Mouse (Mus musculus) heart, embryonic 14.5 days (tissue): ENCODE measurements around the gene Nsmce1. TPM values are rescaled to one million over a fixed set of nuclear protein-coding genes. Genes with fewer than 3 reads are reported as not detected.

Source experiments
- ATAC-seq: fragments of 200-750 bp; cut with Nextera tagmentation; 2 replicates; pipeline ENCODE4 v1.8.0; 2017; ENCODE audit warnings: low read depth, moderate TSS enrichment; ENCODE audit not compliant: insufficient number of reproducible peaks, insufficient read depth, low FRiP score
- H3K27ac ChIP-seq, 2 experiments: fragments of 200-500 bp in 1 of 2; fragments of 300-500 bp in 1 of 2; sonication (generic) in 1 of 2; replicated peaks in 1 of 2; 2 replicates each; pipeline ENCODE4 v1.5.1; 2012 to 2014; ENCODE audit warnings: low read depth in 2 of 2, low read length in 2 of 2, control low read depth in 1 of 2, mild to moderate bottlenecking in 1 of 2, mixed read lengths in 1 of 2; ENCODE audit not compliant: control insufficient read depth in 1 of 2, insufficient read depth in 1 of 2
- H3K27me3 ChIP-seq: fragments of 300-500 bp; sonication (generic); 2 replicates; pipeline ENCODE4 v1.6.1; 2014; ENCODE audit warnings: mild to moderate bottlenecking, low read length, control low read depth; ENCODE audit not compliant: control insufficient read depth, insufficient read depth
- H3K36me3 ChIP-seq: fragments of 300-500 bp; sonication (generic); 2 replicates; pipeline ENCODE4 v1.6.1; 2014; ENCODE audit warnings: mild to moderate bottlenecking, control low read depth, low read length, mixed read lengths; ENCODE audit not compliant: control insufficient read depth, insufficient read depth
- H3K4me1 ChIP-seq, 2 experiments: fragments of 200-500 bp in 1 of 2; fragments of 300-500 bp in 1 of 2; sonication (generic) in 1 of 2; 2 replicates each; pipeline ENCODE4 v1.6.1; 2012 to 2014; ENCODE audit warnings: low read length in 2 of 2, control low read depth in 1 of 2, mixed read lengths in 1 of 2; ENCODE audit not compliant: control insufficient read depth in 2 of 2, insufficient read depth in 2 of 2
- H3K4me2 ChIP-seq: fragments of 300-500 bp; sonication (generic); 2 replicates; pipeline ENCODE4 v1.6.1; 2014; ENCODE audit warnings: mild to moderate bottlenecking, low read length
- H3K4me3 ChIP-seq, 2 experiments: fragments of 200-500 bp in 1 of 2; fragments of 300-500 bp in 1 of 2; sonication (generic) in 1 of 2; 2 replicates each; pipeline ENCODE4 v1.5.1; 2012 to 2014; ENCODE audit warnings: low read length in 2 of 2, mild to moderate bottlenecking in 2 of 2, control low read depth in 1 of 2, low read depth in 1 of 2, moderate library complexity in 1 of 2; ENCODE audit not compliant: control insufficient read depth in 1 of 2, insufficient read depth in 1 of 2
- H3K9ac ChIP-seq: fragments of 300-500 bp; sonication (generic); 2 replicates; pipeline ENCODE4 v1.6.1; 2014; ENCODE audit warnings: mild to moderate bottlenecking, low read length
- H3K9me3 ChIP-seq: fragments of 300-500 bp; sonication (generic); 2 replicates; pipeline ENCODE4 v1.6.1; 2016; ENCODE audit warnings: low read length, control low read depth; ENCODE audit not compliant: control insufficient read depth
- WGBS: fragments of 180-500 bp; shearing (Covaris S2); extraction: QIAGEN DNeasy Blood & Tissue Kit; methylation state at CpG from one replicate; pipeline ENCODE4 v1.1.7; 2014; 5-methylcytosine and 5-hydroxymethylcytosine counted together
- polyA plus RNA-seq: library from polyadenylated mRNA; unstranded; fragments of >200 nt; fragmentation: Nextera tagmentation; extraction: Ambion mirVana; gene quantifications from 2 replicates; pipeline ENCODE4 v1.2.1, GENCODE M21; 2014

Nsmce1 gene
- polyA plus RNA-seq, 1 experiment from 2014 or later, result 120 TPM

- Histone ChIP-seq H3K4me2 (no peak overlapping the region), H3K4me3 (no peak overlapping the region), H3K4me1 (no peaks in the 10 kb centered on the region), H3K9ac (no peak overlapping the region), H3K27me3 (no peaks in the 10 kb centered on the region), H3K36me3 (no peaks in the 10 kb centered on the region), H3K9me3 (no peaks in the 10 kb centered on the region), H3K27ac (no peak overlapping the region)
- ATAC-seq, result no peak
- 80% methylated on average over 6 of the region's 6 CpGs for WGBS
Observed at GRCm38 (mm10) chr7:125517470-125517869, 26.1 kb upstream of the Nsmce1 start.

- Histone ChIP-seq H3K4me1 (no peaks in the 10 kb centered on the region), H3K36me3 (no peaks in the 10 kb centered on the region), H3K4me2 (no peak overlapping the region), H3K4me3 (no peak overlapping the region), H3K27me3 (no peaks in the 10 kb centered on the region), H3K9ac (no peak overlapping the region), H3K9me3 (no peaks in the 10 kb centered on the region), H3K27ac (no peak overlapping the region)
- 68% methylated on average over 8 of the region's 8 CpGs for WGBS
- ATAC-seq, result no peak
Observed at GRCm38 (mm10) chr7:125516723-125517122, 25.3 kb upstream of the Nsmce1 start.

GRCm38 (mm10) chr7:125515081-125515853 lies 23.9 kb upstream of the Nsmce1 start:
- Histone ChIP-seq H3K27me3 (no peaks in the 10 kb centered on the region), H3K27ac (no peak overlapping the region), H3K9ac (no peak overlapping the region), H3K4me2 (no peak overlapping the region), H3K4me1 (no peaks in the 10 kb centered on the region), H3K9me3 (no peaks in the 10 kb centered on the region), H3K4me3 (no peak overlapping the region), H3K36me3 (no peaks in the 10 kb centered on the region)
- WGBS, result 58% methylated on average over 5 of the region's 5 CpGs
- no peak for ATAC-seq

DNA sequence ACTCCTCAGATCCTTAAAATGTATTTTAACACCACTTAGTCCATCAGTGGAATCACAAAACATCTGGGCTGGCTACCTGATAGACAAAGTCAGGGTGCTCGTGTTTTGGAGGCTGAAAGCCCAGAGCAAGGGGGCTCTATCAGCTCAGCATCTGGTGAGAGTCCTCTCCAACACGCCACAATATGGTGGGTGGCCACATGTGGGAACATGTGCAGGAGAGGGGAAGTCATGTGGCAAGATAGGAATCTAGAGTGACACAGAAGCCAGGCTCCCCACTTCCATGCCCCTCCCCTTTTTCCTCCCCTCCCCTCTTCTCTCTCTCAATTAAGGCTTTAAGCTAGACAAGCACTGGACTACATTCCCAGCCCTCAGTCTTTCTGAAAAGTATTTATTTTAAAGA lies 20.5 kb upstream of the Nsmce1 start:
- ATAC-seq, result no peak
- H3K4me2 ChIP-seq, result no peak overlapping the region
- no peaks in the 10 kb centered on the region for H3K9me3 ChIP-seq
- no peak overlapping the region for H3K9ac ChIP-seq
- H3K4me3 ChIP-seq, result no peak overlapping the region
- H3K36me3 ChIP-seq, result no peaks in the 10 kb centered on the region
- no peaks in the 10 kb centered on the region for H3K27me3 ChIP-seq
- 59% methylated on average over 2 of the region's 2 CpGs for WGBS
- no peaks in the 10 kb centered on the region for H3K4me1 ChIP-seq
- H3K27ac ChIP-seq, result no peak overlapping the region

- no peak for ATAC-seq
- Histone ChIP-seq H3K4me3 (no peak overlapping the region), H3K9ac (no peak overlapping the region), H3K27ac (no peak overlapping the region), H3K4me1 (no peaks in the 10 kb centered on the region), H3K27me3 (no peaks in the 10 kb centered on the region), H3K9me3 (no peaks in the 10 kb centered on the region), H3K36me3 (no peaks in the 10 kb centered on the region), H3K4me2 (no peak overlapping the region)
- 78% methylated on average over 5 of the region's 5 CpGs for WGBS
Observed at GRCm38 (mm10) chr7:125511432-125511831, 20.0 kb upstream of the Nsmce1 start.

GRCm38 (mm10) chr7:125507279-125507678 lies 15.9 kb upstream of the Nsmce1 start:
- H3K4me1 ChIP-seq, result no peaks in the 10 kb centered on the region
- no peaks in the 10 kb centered on the region for H3K27me3 ChIP-seq
- H3K4me3 ChIP-seq, result no peak overlapping the region
- no peak overlapping the region for H3K27ac ChIP-seq
- ATAC-seq, result no peak
- no peak overlapping the region for H3K4me2 ChIP-seq
- no peaks in the 10 kb centered on the region for H3K9me3 ChIP-seq
- no peaks in the 10 kb centered on the region for H3K36me3 ChIP-seq
- 77% methylated on average over 2 of the region's 2 CpGs for WGBS
- H3K9ac ChIP-seq, result no peak overlapping the region

- ATAC-seq, result no peak
- Histone ChIP-seq H3K9ac (no peak overlapping the region), H3K27me3 (no peaks in the 10 kb centered on the region), H3K4me1 (no peaks in the 10 kb centered on the region), H3K4me2 (no peak overlapping the region), H3K4me3 (no peak overlapping the region), H3K27ac (no peak overlapping the region), H3K36me3 (no peaks in the 10 kb centered on the region), H3K9me3 (no peaks in the 10 kb centered on the region)
- 76% methylated on average over 10 of the region's 10 CpGs for WGBS
Observed at GRCm38 (mm10) chr7:125505568-125505967, 14.2 kb upstream of the Nsmce1 start.

DNA sequence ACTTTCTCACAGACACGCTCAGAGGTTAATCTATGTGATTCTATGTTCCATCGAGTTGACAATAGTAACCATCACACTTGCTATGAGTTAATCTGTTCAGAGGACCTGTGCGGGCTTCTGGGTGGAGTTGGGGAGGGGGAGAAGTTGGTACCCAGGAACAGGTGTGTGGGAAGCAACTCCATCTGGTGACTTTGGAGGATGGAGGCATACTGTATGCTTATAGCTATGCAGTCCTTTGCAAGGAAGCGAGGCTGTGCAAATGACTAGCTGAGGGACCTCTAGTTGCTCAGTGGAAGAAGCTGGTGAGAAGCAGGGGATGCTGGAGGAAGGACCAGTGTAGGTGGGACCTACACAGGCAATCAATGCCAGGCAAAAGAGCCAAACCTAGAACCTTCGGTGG lies 13.2 kb upstream of the Nsmce1 start:
- Histone ChIP-seq H3K9me3 (no peaks in the 10 kb centered on the region), H3K27ac (no peak overlapping the region), H3K27me3 (no peaks in the 10 kb centered on the region), H3K4me1 (no peaks in the 10 kb centered on the region), H3K4me2 (no peak overlapping the region), H3K36me3 (no peaks in the 10 kb centered on the region), H3K9ac (no peak overlapping the region), H3K4me3 (no peak overlapping the region)
- ATAC-seq, result no peak
- WGBS, result 89% methylated on average over 5 of the region's 5 CpGs
